Comparison of ENCODE assay signal across 23 mouse cellular contexts in genomic region chr16:87652344-87652743, GRCm38 (mm10). TPM values are rescaled to one million over a fixed set of nuclear protein-coding genes. Genes with fewer than 3 reads are reported as not detected.
A peak's percentile ranks its signal among the peaks of the same experiment; 100 is the strongest.
DNase-seq lines count a peak whose midpoint lies in the region; ATAC-seq and TF ChIP-seq lines count a peak whose summit lies in the region.
"Had no signal": no experiment of that assay in that cellular context is flagged by ENCODE, and none has a peak within 500 bp of the region (broad histone marks: within the 10 kb centered on the region; RNA-seq: fewer than 3 reads in every experiment).

No protein-coding gene starts in this region.

- no peak for TF ChIP-seq POLR2A in CH12.LX (IDR thresholded peaks at IDR 0.05; ENCODE audit: low read depth, low read length)

- ATAC-seq in heart, embryonic 12.5 days (ENCODE audit: insufficient number of reproducible peaks, low FRiP score): no peak
- peak; percentile 40; the same call in 1 of the 2 replicates for ATAC-seq in hindbrain, embryonic 11.5 days (ENCODE audit: low FRiP score)
- ATAC-seq in hindbrain, embryonic 13.5 days (ENCODE audit: low FRiP score): no peak
- ATAC-seq: CD4-positive, CD25-positive, alpha-beta regulatory T cell, adult 4 months; forebrain, embryonic 14.5 days; forebrain, embryonic 16.5 days had no signal

- H3K79me2 ChIP-seq in CH12.LX (replicated peaks; ENCODE audit: control insufficient read depth, extremely low read depth, insufficient read depth, poor library complexity, severe bottlenecking): no peaks in the 10 kb centered on the region

- TF ChIP-seq EP300 in CH12.LX (IDR thresholded peaks at IDR 0.05; ENCODE audit: low read length): no peak

- dilution Hi-C loops in CH12.LX (cut with MboI; ENCODE audit: extremely low pct_ligation_motif_present, extremely low pct_unique_long_range_greater_than_20kb, low sequenced_read_pairs): no loop called here

- no peaks in the 10 kb centered on the region for H3K27me3 ChIP-seq in heart, embryonic 12.5 days (replicated peaks)
- H3K27me3 ChIP-seq in hindbrain, embryonic 11.5 days (ENCODE audit: control insufficient read depth, insufficient read depth, low read length): no peaks in the 10 kb centered on the region
- H3K27me3 ChIP-seq in hindbrain, embryonic 13.5 days: no peaks in the 10 kb centered on the region
- no peaks in the 10 kb centered on the region for H3K27me3 ChIP-seq in CH12.LX (replicated peaks)
- H3K27me3 ChIP-seq: embryonic facial prominence, embryonic 13.5 days; embryonic facial prominence, embryonic 15.5 days; forebrain, embryonic 12.5 days had no signal

- no peaks in the 10 kb centered on the region for H3K36me3 ChIP-seq in heart, embryonic 12.5 days
- H3K36me3 ChIP-seq in hindbrain, embryonic 11.5 days (ENCODE audit: control insufficient read depth, insufficient read depth, low read length): no peaks in the 10 kb centered on the region
- H3K36me3 ChIP-seq in hindbrain, embryonic 13.5 days: no peaks in the 10 kb centered on the region
- no peaks in the 10 kb centered on the region for H3K36me3 ChIP-seq in CH12.LX (replicated peaks in 1 of 2; ENCODE audit: control insufficient read depth in 1 of 2, insufficient read depth in 1 of 2, low read length in 1 of 2)
- H3K36me3 ChIP-seq: embryonic facial prominence, embryonic 13.5 days; embryonic facial prominence, embryonic 15.5 days; forebrain, embryonic 10.5 days; forebrain, embryonic 12.5 days had no signal

- H3K4me3 ChIP-seq in heart, embryonic 12.5 days: no peak overlapping the region
- H3K4me3 ChIP-seq in hindbrain, embryonic 11.5 days (ENCODE audit: low read depth, low read length): no peak overlapping the region
- no peak overlapping the region for H3K4me3 ChIP-seq in hindbrain, embryonic 13.5 days
- no peak overlapping the region for H3K4me3 ChIP-seq in CH12.LX (replicated peaks in 1 of 3; ENCODE audit: low read depth in 2 of 3, low read length in 2 of 3, poor library complexity in 1 of 3)
- H3K4me3 ChIP-seq: embryonic facial prominence, embryonic 13.5 days; embryonic facial prominence, embryonic 15.5 days; erythroblast, embryonic 14.5 days; forebrain, embryonic 10.5 days; forebrain, embryonic 12.5 days had no signal

- peaks cover 6% of the 10 kb centered on the region; the same call in 1 of the 2 replicates for H3K4me1 ChIP-seq in heart, embryonic 12.5 days (replicated peaks)
- no peaks in the 10 kb centered on the region for H3K4me1 ChIP-seq in hindbrain, embryonic 11.5 days (replicated peaks; ENCODE audit: control insufficient read depth, insufficient read depth, low read length)
- no peaks in the 10 kb centered on the region for H3K4me1 ChIP-seq in hindbrain, embryonic 13.5 days (replicated peaks)
- peaks cover 14 to 27% of the 10 kb centered on the region in 2 experiments for H3K4me1 ChIP-seq in CH12.LX (ENCODE audit: control insufficient read depth in 1 of 2, insufficient read depth in 2 of 2)
- H3K4me1 ChIP-seq: embryonic facial prominence, embryonic 13.5 days; embryonic facial prominence, embryonic 15.5 days; forebrain, embryonic 10.5 days; forebrain, embryonic 12.5 days had no signal

- peak; percentile 8 for DNase-seq in heart, adult 11 months
- DNase-seq in hindbrain, embryonic 11.5 days (ENCODE audit: low spot score): no peak
- DNase-seq in CH12.LX (ENCODE audit: extremely low read depth): no peak
- DNase-seq: adrenal gland, adult 2 months; adrenal gland, postnatal 10 days; adrenal gland, postnatal 25 days; cerebellum, adult 11 months; cerebellum, adult 18-20 months; cerebellum, adult 8-10 months; cerebellum, adult 9-11 months; cerebellum, postnatal 14 days; cerebellum, postnatal 36 days; embryo, embryonic 11 days had no signal

- TF ChIP-seq RAD21 in CH12.LX (IDR thresholded peaks at IDR 0.05; ENCODE audit: low read depth, low read length): no peak

- H3K9ac ChIP-seq in heart, embryonic 12.5 days: no peak overlapping the region
- no peak overlapping the region for H3K9ac ChIP-seq in hindbrain, embryonic 11.5 days (ENCODE audit: low read depth, low read length)
- H3K9ac ChIP-seq in hindbrain, embryonic 13.5 days: no peak overlapping the region
- H3K9ac ChIP-seq in CH12.LX (ENCODE audit: insufficient read depth, low read depth): no peak overlapping the region; the same call in 1 of the 2 replicates
- H3K9ac ChIP-seq: embryonic facial prominence, embryonic 13.5 days; embryonic facial prominence, embryonic 15.5 days; forebrain, embryonic 12.5 days had no signal

- H3K9me3 ChIP-seq in heart, embryonic 12.5 days (replicated peaks): no peaks in the 10 kb centered on the region
- no peaks in the 10 kb centered on the region for H3K9me3 ChIP-seq in hindbrain, embryonic 11.5 days (ENCODE audit: control insufficient read depth, low read length)
- H3K9me3 ChIP-seq in hindbrain, embryonic 13.5 days: no peaks in the 10 kb centered on the region
- no peaks in the 10 kb centered on the region for H3K9me3 ChIP-seq in CH12.LX (replicated peaks; ENCODE audit: low read length)
- H3K9me3 ChIP-seq: embryonic facial prominence, embryonic 13.5 days; embryonic facial prominence, embryonic 15.5 days; forebrain, embryonic 10.5 days; forebrain, embryonic 12.5 days had no signal

- no peak for TF ChIP-seq CTCF in CH12.LX (conservative IDR thresholded peaks at IDR 0.05 in 1 of 2, IDR thresholded peaks at IDR 0.05 in 1 of 2; ENCODE audit: low read depth in 2 of 2, low read length in 2 of 2)

- in situ Hi-C loops in CH12.LX (cut with MboI; ENCODE audit: low pct_ligation_motif_present, low pct_unique_long_range_greater_than_20kb, low sequenced_read_pairs): no loop called here

- no peak overlapping the region for H3K4me2 ChIP-seq in heart, embryonic 12.5 days
- H3K4me2 ChIP-seq in hindbrain, embryonic 11.5 days (replicated peaks; ENCODE audit: low read depth, low read length): no peak overlapping the region
- no peak overlapping the region for H3K4me2 ChIP-seq in hindbrain, embryonic 13.5 days
- peak overlapping the region; percentile 53 for H3K4me2 ChIP-seq in CH12.LX (ENCODE audit: insufficient read depth, low read depth, poor library complexity, severe bottlenecking)
- H3K4me2 ChIP-seq: embryonic facial prominence, embryonic 13.5 days; embryonic facial prominence, embryonic 15.5 days; forebrain, embryonic 12.5 days had no signal

- H3K27ac ChIP-seq in heart, embryonic 12.5 days (ENCODE audit: poor library complexity, severe bottlenecking): no peak overlapping the region
- H3K27ac ChIP-seq in hindbrain, embryonic 11.5 days (ENCODE audit: low read depth, low read length): no peak overlapping the region
- H3K27ac ChIP-seq in hindbrain, embryonic 13.5 days: no peak overlapping the region
- no peak overlapping the region for H3K27ac ChIP-seq in CH12.LX (ENCODE audit: insufficient read depth, low read depth)
- H3K27ac ChIP-seq: embryonic facial prominence, embryonic 13.5 days; embryonic facial prominence, embryonic 15.5 days; forebrain, embryonic 10.5 days; forebrain, embryonic 12.5 days had no signal

- 48% methylated on average over 8 of the region's 8 CpGs for WGBS in heart, embryonic 12.5 days
- WGBS in hindbrain, embryonic 11.5 days: 51% methylated on average over 8 of the region's 8 CpGs
- WGBS in hindbrain, embryonic 13.5 days: 54% methylated on average over 8 of the region's 8 CpGs

TF ChIP-seq in CH12.LX, 34 proteins besides CTCF, POLR2A, EP300 and RAD21:
- TF ChIP-seq ZMIZ1 (IDR thresholded peaks at IDR 0.05; ENCODE audit: low read depth, low read length): no peak
- TF ChIP-seq MAFK (IDR thresholded peaks at IDR 0.05; ENCODE audit: insufficient replicate concordance, low read length): peak; percentile 95
TF ChIP-seq in CH12.LX: peak in this region for 1.

RNA-seq across cellular contexts. Expression of gene Bach1, which starts 46.4 kb away (rescaled TPM):
- polyA plus RNA-seq in heart, embryonic 12.5 days (2016; fragmentation: Nextera tagmentation; extraction: Ambion mirVana): 9.6 and 11.6 TPM in 2 replicates
- 24.8 and 30.2 TPM in 2 replicates for polyA plus RNA-seq in hindbrain, embryonic 11.5 days (2014; fragmentation: Nextera tagmentation; extraction: Ambion mirVana)
- polyA plus RNA-seq in hindbrain, embryonic 13.5 days (2015; fragmentation: Nextera tagmentation; extraction: Ambion mirVana): 26.1 and 26.6 TPM in 2 replicates
- total RNA-seq in CH12.LX (2012; rRNA removed) (11.2 and 13.4 TPM in 2 replicates), CH12.LX (2014; rRNA removed) (10.4 and 11.4 TPM in 2 replicates)
- polyA plus RNA-seq in CH12.LX (2012; ENCODE audit: insufficient read length, low read depth): 19.9 and 20.9 TPM in 2 replicates
